Mouse (Mus musculus) E14TG2a.4 (cell line): ENCODE measurements around the gene Hnrnpl.
A peak's percentile ranks its signal among the peaks of the same experiment; 100 is the strongest.

Source experiments
- H3K27me3 ChIP-seq: 2 replicates; pipeline ENCODE4 v1.6.1; 2014; ENCODE audit warnings: low read length, control low read depth; ENCODE audit not compliant: insufficient read depth
- H3K36me3 ChIP-seq: 2 replicates; pipeline ENCODE4 v1.6.1; 2014; ENCODE audit warnings: low read length, control low read depth; ENCODE audit not compliant: insufficient read depth
- H3K4me1 ChIP-seq: replicated peaks from 2 replicates; pipeline ENCODE4 v1.6.1; 2014; ENCODE audit warnings: low read depth, low read length, control low read depth
- H3K4me3 ChIP-seq: replicated peaks from 2 replicates; pipeline ENCODE4 v1.5.1; 2014; ENCODE audit warnings: mild to moderate bottlenecking, low read length
- H3K9me3 ChIP-seq: 2 replicates; pipeline ENCODE4 v1.6.1; 2014; ENCODE audit warnings: low read length, control low read depth
- CTCF ChIP-seq: conservative IDR thresholded peaks from 2 replicates; pipeline ENCODE4 v1.5.1; 2014; ENCODE audit warnings: low read length
- NANOG ChIP-seq: IDR thresholded peaks from 2 replicates; pipeline ENCODE4 v1.6.1; 2014; ENCODE audit warnings: borderline replicate concordance, low read length, mixed read lengths
- POU5F1 ChIP-seq: IDR thresholded peaks from 2 replicates; pipeline ENCODE4 v1.6.1; 2014; ENCODE audit warnings: low read length, borderline replicate concordance

The Hnrnpl gene

DNA sequence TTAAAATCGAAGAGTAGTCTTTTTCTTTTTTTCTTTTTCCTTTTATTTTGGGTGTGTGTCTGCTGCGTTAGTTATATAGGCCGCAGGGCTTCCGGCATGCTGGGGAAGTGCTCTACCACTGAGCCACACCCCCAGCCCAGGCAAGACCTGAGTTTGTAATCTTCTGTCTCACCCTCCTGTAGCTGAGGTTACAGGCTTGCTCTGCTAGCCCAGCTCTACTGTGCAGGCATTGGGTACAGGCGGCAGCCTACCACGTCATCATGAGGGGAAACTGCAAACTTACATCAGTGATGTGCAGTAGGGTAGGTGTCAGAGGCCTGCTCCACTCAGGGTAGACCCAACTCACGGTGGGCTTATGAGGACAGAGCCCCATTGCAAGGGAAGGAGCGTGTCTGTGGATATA lies 27.1 kb upstream of the Hnrnpl start:
- TF ChIP-seq POU5F1 (no peak), CTCF (no peak), NANOG (no peak)
- no peaks in the 10 kb centered on the region for H3K9me3 ChIP-seq
- H3K36me3 ChIP-seq: peaks cover 4% of the 10 kb centered on the region; the same call in 1 of the 2 replicates
- peaks cover 52% of the 10 kb centered on the region for H3K4me1 ChIP-seq
- no peak overlapping the region for H3K4me3 ChIP-seq
- H3K27me3 ChIP-seq: no peaks in the 10 kb centered on the region

DNA sequence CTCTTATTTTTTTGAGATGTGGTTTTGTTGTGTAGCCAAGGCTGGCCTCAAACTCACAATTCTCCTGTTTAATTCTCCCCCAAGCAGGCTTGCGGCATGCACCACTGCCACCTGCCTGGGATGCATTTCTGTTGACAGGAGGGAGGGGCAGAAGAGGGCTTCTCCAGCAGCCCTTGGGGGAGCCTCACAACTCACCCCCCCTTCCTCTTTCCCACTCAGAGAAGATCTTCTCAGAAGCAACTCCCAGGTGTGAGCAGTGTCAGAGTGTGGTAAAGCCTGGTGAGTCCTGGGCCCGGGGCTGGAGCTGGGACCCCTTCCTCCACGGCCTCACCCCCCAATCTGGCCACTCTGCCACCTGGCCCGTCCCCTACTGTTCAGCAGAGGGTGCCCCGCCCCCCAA lies 23.2 kb upstream of the Hnrnpl start:
- Histone ChIP-seq H3K36me3 (no peaks in the 10 kb centered on the region; the same call in 1 of the 2 replicates), H3K4me3 (no peak overlapping the region), H3K27me3 (no peaks in the 10 kb centered on the region), H3K4me1 (peaks cover 58% of the 10 kb centered on the region), H3K9me3 (no peaks in the 10 kb centered on the region)
- TF ChIP-seq POU5F1 (no peak), NANOG (no peak), CTCF (no peak)

DNA sequence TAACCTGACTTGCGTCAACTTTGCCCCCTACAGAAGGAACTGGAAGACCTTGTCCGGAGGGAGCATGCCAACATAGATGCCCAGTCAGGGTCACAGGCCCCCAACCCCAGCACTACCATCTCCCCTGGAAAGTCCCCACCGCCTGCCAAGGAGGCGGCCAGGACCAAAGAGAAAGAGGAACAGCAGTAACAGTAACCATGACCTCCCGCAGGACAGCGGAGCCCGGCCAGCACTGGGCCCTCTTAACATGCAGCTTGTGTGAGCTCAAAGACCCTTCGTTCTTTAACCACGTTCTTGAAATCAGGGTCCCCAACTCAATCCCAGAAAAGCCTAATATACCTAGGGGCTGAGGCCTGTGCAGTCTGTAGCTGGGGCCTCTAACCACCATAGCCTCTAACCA lies 20.5 kb upstream of the Hnrnpl start:
- Histone ChIP-seq H3K9me3 (no peaks in the 10 kb centered on the region), H3K27me3 (no peaks in the 10 kb centered on the region), H3K4me1 (peaks cover 64% of the 10 kb centered on the region), H3K4me3 (no peak overlapping the region), H3K36me3 (no peaks in the 10 kb centered on the region; the same call in 1 of the 2 replicates)
- no peak for TF ChIP-seq POU5F1
- no peak for TF ChIP-seq CTCF
- TF ChIP-seq NANOG: no peak

DNA sequence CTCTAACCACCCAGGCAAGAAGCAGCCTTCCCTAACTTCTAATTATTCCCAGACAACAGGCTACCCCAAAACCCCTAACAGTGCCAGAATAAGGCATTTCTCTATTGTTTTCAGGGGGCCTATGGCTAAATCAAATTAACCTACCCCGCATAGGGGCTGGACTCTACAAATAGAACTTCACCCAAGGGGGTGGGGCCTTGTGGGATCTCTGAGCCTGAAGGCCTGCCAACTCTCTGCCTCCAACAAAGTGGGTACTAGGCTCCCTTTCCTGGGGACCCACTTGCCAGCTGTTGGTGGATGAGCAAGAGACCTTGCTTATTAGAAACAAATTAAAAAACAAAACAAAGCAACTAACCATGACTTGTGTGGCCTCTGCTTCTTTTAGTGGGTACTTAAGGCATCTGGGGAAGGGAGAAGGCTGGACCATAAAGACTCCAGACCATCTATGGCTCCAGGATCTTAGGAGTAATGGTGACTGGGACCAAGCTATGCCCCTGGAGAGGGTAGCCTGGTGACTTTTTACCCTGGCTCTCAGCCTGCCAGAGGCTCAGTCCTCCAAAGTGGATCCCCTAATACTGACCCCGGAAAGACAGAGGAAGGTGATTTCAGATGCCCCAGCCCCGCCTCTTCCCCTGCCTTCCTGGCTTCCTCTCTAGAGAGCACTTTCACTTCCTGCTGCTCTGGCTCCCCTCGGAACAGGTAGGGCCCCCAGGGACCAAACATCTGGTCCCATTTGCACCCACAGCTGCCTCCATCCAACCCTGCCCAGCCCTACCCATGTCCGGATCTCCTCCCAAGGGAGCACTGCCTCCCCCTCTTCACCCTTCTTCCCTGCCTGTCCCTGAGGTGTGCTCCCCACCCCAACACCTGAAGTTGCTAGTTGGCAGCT lies 19.8 kb upstream of the Hnrnpl start, which contains the start of gene Rinl:
Gene Rinl (plus strand): TSS at position 663 of the 889 bp plus-strand sequence.
- H3K27me3 ChIP-seq: no peaks in the 10 kb centered on the region
- H3K4me3 ChIP-seq: peak within 1 kb of the TSS; percentile 68
- peaks cover 60% of the 10 kb centered on the region for H3K4me1 ChIP-seq
- H3K9me3 ChIP-seq: no peaks in the 10 kb centered on the region
- H3K36me3 ChIP-seq: no peaks in the 10 kb centered on the region; the same call in 1 of the 2 replicates
- TF ChIP-seq POU5F1 (no peak), CTCF (no peak), NANOG (no peak)

DNA sequence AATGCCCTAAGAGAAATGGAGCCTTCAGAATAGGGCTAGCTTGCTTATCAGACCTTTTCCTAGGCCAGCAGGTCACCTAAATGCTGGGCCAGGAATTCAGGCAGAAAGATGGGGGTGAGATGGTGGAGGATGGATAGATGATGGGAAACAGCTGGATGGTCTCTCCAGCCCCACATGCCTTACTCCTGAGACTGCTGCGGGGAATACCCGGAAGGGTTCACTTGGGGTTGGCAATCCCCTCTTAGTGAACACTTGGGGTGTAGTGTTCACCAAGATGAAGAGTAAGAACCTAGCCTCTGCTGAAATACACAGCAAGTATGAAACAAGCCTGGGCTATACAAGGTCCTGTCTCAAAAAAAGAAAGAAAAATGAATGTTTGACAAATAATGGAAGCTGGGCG lies 19.1 kb upstream of the Hnrnpl start:
- TF ChIP-seq POU5F1 (no peak), CTCF (no peak), NANOG (no peak)
- Histone ChIP-seq H3K36me3 (no peaks in the 10 kb centered on the region; the same call in 1 of the 2 replicates), H3K4me1 (peaks cover 60% of the 10 kb centered on the region), H3K9me3 (no peaks in the 10 kb centered on the region), H3K27me3 (no peaks in the 10 kb centered on the region), H3K4me3 (peak overlapping the region; percentile 68)

DNA sequence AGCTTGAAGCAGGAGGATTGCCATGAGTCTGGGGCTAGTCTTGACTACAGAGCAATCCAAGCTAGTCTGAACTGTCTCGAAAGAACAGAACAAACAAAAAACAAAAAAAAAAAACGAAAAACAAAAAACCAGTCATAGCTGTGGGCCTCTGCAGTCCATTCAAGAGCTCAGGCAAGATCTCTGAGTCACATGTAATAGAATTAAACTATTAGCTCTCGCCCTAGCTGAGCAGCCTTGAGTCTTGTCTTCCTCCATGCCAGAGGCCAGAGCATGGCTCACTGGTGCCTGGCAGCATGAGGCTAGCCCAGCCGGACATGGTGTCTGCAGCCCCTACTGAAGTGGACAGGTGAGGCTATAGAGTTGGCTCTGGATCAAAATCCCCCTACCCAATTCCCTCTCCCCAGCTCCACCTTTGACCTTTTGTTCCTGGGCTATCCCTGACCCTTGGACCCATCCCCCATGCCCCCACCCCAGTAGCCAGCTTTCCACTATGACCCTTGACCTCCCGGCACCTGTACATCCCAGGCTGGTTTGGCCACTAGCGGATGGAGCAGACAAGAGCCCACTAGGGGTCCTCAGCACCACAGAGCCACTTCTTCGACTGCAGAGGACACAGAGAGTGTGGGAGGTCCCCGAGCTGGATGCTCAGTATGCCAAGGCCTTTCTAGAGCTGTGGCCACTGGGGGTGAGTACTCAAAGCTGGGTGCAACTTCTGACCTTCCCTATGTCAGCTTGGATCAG lies 18.1 kb upstream of the Hnrnpl start:
- Histone ChIP-seq H3K36me3 (no peaks in the 10 kb centered on the region; the same call in 1 of the 2 replicates), H3K27me3 (no peaks in the 10 kb centered on the region), H3K9me3 (no peaks in the 10 kb centered on the region), H3K4me1 (peaks cover 62% of the 10 kb centered on the region), H3K4me3 (peak overlapping the region; percentile 68)
- TF ChIP-seq POU5F1 (no peak), NANOG (no peak), CTCF (no peak; the same call in 1 of the 2 replicates)

DNA sequence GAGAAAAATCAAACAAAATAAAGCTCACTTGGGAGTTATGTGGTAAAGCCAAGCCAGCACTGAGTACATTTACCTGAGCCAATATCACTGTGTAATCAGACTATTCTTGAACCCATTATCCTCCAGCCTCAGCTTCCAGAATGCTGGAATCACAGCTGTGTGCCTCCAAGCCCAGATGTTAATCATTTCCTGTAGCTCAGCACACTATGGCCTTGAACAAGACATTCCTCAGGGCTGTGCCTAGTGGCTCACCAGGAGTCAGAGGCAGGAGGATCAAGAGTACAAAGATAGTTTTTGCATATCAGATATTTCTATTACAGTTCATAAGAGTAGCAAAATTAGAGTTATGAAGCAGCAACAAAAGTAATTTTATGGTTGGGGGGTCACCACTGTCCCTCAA lies 16.6 kb upstream of the Hnrnpl start:
- Histone ChIP-seq H3K4me1 (peaks cover 69% of the 10 kb centered on the region), H3K36me3 (no peaks in the 10 kb centered on the region; the same call in 1 of the 2 replicates), H3K27me3 (no peaks in the 10 kb centered on the region), H3K9me3 (no peaks in the 10 kb centered on the region), H3K4me3 (no peak overlapping the region)
- TF ChIP-seq POU5F1: no peak
- TF ChIP-seq NANOG: no peak
- no peak for TF ChIP-seq CTCF

DNA sequence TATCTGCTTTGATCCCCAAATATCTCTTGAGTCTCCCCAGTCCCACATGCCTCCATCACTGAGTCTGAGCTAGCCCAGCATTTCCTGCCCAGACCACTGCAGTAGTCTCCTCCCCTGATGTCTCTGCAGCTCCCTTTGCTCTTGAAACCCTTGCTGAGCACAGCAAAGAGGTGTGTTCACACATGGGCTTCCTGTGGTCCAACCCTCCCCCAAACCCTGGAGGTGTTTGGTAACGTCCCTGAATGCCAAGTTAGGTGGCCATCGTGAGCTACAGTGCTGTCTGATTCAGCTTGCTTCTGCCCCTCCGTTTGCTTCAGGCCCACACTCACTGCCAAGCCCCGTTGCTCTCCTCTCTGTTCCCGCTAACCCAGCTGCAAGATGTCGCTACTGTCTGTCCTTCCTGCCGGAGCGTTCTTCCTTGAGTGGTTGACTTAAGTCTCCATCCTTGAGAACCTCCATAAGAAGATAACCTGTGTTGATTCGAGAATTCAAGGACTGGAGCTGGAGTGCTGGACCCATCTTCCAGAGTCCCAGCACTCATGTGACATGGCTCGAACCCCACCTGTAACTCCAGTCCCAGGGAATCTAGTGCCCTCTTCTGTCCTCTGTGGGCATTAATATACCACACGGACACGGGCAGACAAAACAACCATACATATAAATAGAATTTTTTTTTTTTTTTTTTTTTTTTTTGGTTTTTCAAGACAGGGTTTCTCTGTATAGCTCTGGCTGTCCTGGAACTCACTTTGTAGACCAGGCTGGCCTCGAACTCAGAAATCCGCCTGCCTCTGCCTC lies 15.8 kb upstream of the Hnrnpl start:
- no peaks in the 10 kb centered on the region for H3K27me3 ChIP-seq
- TF ChIP-seq CTCF (no peak), POU5F1 (no peak), NANOG (no peak)
- H3K4me3 ChIP-seq: peak overlapping the region; percentile 11; the same call in 1 of the 2 replicates
- no peaks in the 10 kb centered on the region for H3K9me3 ChIP-seq
- H3K4me1 ChIP-seq: peaks cover 76% of the 10 kb centered on the region
- peaks cover 5% of the 10 kb centered on the region for H3K36me3 ChIP-seq

DNA sequence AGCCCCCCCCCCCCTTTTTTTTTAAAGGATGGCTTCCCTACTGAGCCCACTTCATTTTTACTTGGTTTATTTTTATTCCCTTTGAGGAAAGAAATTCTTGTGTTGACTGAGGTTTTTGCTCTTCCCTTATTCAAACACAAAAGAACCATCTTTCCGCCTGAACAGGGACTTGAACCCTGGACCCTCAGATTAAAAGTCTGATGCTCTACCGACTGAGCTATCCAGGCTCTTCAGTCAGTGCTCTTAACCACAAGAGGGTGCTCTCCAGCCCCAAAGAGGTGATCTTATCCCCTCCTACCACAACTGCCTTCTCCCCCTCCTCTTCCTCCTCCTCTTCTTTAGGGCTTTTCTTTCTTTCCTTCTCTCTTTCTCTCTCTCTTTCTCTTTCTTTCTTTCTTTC lies 14.5 kb upstream of the Hnrnpl start:
- H3K36me3 ChIP-seq: peaks cover 18% of the 10 kb centered on the region
- no peaks in the 10 kb centered on the region for H3K9me3 ChIP-seq
- no peak overlapping the region for H3K4me3 ChIP-seq
- H3K27me3 ChIP-seq: no peaks in the 10 kb centered on the region
- peaks cover 79% of the 10 kb centered on the region for H3K4me1 ChIP-seq
- no peak for TF ChIP-seq NANOG
- no peak for TF ChIP-seq POU5F1
- TF ChIP-seq CTCF: peak; percentile 33
